Mouse (Mus musculus) midbrain, postnatal 0 days (tissue): ENCODE results near the gene Col4a1. TPM values are rescaled to one million over a fixed set of nuclear protein-coding genes. Genes with fewer than 3 reads are reported as not detected.

Experiments
- ATAC-seq: fragments of 200-750 bp; cut with Nextera tagmentation; 2 replicates; pipeline ENCODE4 v1.8.0; 2017; ENCODE audit warnings: moderate number of reproducible peaks, mild to moderate bottlenecking, moderate TSS enrichment, moderate library complexity; ENCODE audit not compliant: low FRiP score
- DNase-seq: peaks from one replicate; pipeline ENCODE4 v3.0.0-alpha.2; 2015; ENCODE audit warnings: low spot score
- H3K27ac ChIP-seq: fragments of 300-500 bp; sonication (generic); 2 replicates; pipeline ENCODE4 v1.5.1; 2014; ENCODE audit warnings: low read depth, mild to moderate bottlenecking, low read length, mixed read lengths
- H3K27me3 ChIP-seq: fragments of 300-500 bp; sonication (generic); 2 replicates; pipeline ENCODE4 v1.6.1; 2014; ENCODE audit warnings: low read length, control low read depth, mixed read lengths; ENCODE audit not compliant: insufficient read depth
- H3K36me3 ChIP-seq: fragments of 300-500 bp; sonication (generic); 2 replicates; pipeline ENCODE4 v1.6.1; 2014; ENCODE audit warnings: low read length, control low read depth, mixed read lengths; ENCODE audit not compliant: insufficient read depth
- H3K4me1 ChIP-seq: fragments of 300-500 bp; sonication (generic); 2 replicates; pipeline ENCODE4 v1.6.1; 2014; ENCODE audit warnings: mild to moderate bottlenecking, control low read depth, antibody characterized with exemption, low read length, mixed read lengths; ENCODE audit not compliant: insufficient read depth
- H3K4me2 ChIP-seq: fragments of 300-500 bp; sonication (generic); 2 replicates; pipeline ENCODE4 v1.6.1; 2014; ENCODE audit warnings: low read depth, mild to moderate bottlenecking, low read length, mixed read lengths; ENCODE audit not compliant: poor library complexity, severe bottlenecking
- H3K4me3 ChIP-seq: fragments of 300-500 bp; sonication (generic); 2 replicates; pipeline ENCODE4 v1.5.1; 2014; ENCODE audit warnings: low read depth, mild to moderate bottlenecking, low read length, moderate library complexity
- H3K9ac ChIP-seq: fragments of 300-500 bp; sonication (generic); replicated peaks from 2 replicates; pipeline ENCODE4 v1.6.1; 2014; ENCODE audit warnings: mild to moderate bottlenecking, low read length, moderate library complexity, mixed read lengths; ENCODE audit not compliant: poor library complexity, severe bottlenecking
- H3K9me3 ChIP-seq: fragments of 300-500 bp; sonication (generic); 2 replicates; pipeline ENCODE4 v1.6.1; 2016; ENCODE audit warnings: low read length, control low read depth
- CTCF ChIP-seq: IDR thresholded peaks from 2 replicates; pipeline ENCODE4 v1.5.1; 2016; ENCODE audit warnings: antibody characterized with exemption, mild to moderate bottlenecking
- WGBS: fragments of 180-500 bp; shearing (Covaris S2); extraction: QIAGEN DNeasy Blood & Tissue Kit; methylation state at CpG from one replicate; pipeline ENCODE4 v1.1.7; 2014; 5-methylcytosine and 5-hydroxymethylcytosine counted together
- polyA plus RNA-seq: library from polyadenylated mRNA; unstranded; fragments of >200 nt; fragmentation: Nextera tagmentation; extraction: Ambion mirVana; gene quantifications from 2 replicates; pipeline ENCODE4 v1.2.1, GENCODE M21; 2015
- total RNA-seq: library from RNA; depleted of rRNA; stranded (reverse); fragments of >200 nt; gene quantifications from 2 replicates; pipeline ENCODE4 v1.2.3, GENCODE M21; 2014

The Col4a1 gene
- total and polyA plus RNA-seq, 2 experiments from 2014 or later = 45.2 to 219 TPM

- Histone ChIP-seq H3K4me1 (peaks cover 3% of the 10 kb centered on the region; the same call in 1 of the 2 replicates), H3K36me3 (no peaks in the 10 kb centered on the region), H3K9me3 (no peaks in the 10 kb centered on the region), H3K4me2 (peak overlapping the region; percentile 97; the same call in 1 of the 2 replicates), H3K4me3 (no peak overlapping the region), H3K9ac (no peak overlapping the region), H3K27ac (no peak overlapping the region), H3K27me3 (peaks cover 8% of the 10 kb centered on the region)
- TF ChIP-seq CTCF = no peak
- no peak for DNase-seq
- no peak for ATAC-seq
- 73% methylated on average over 2 of the region's 2 CpGs for WGBS
These were observed 2.6 kb downstream of the Col4a1 start for GRCm38 (mm10) chr8:11310049-11310448.

GRCm38 (mm10) chr8:11309226-11309625, 3.4 kb downstream of the Col4a1 start:
- Histone ChIP-seq H3K9me3 (no peaks in the 10 kb centered on the region), H3K4me2 (no peak overlapping the region), H3K27me3 (peaks cover 8% of the 10 kb centered on the region), H3K36me3 (no peaks in the 10 kb centered on the region), H3K4me1 (no peaks in the 10 kb centered on the region), H3K9ac (no peak overlapping the region), H3K4me3 (no peak overlapping the region), H3K27ac (no peak overlapping the region)
- DNase-seq (no peak), ATAC-seq (no peak)
- 36% methylated on average over 5 of the region's 5 CpGs for WGBS
- no peak for TF ChIP-seq CTCF

GRCm38 (mm10) chr8:11308570-11308998, 4.0 kb downstream of the Col4a1 start:
- no peaks in the 10 kb centered on the region for H3K9me3 ChIP-seq
- no peak for DNase-seq
- no peaks in the 10 kb centered on the region for H3K4me1 ChIP-seq
- H3K27me3 ChIP-seq = peaks cover 8% of the 10 kb centered on the region
- no peak for TF ChIP-seq CTCF
- no peak overlapping the region for H3K9ac ChIP-seq
- H3K4me2 ChIP-seq = no peak overlapping the region
- ATAC-seq = no peak
- WGBS = 32% methylated on average over 7 of the region's 7 CpGs
- H3K36me3 ChIP-seq = no peaks in the 10 kb centered on the region
- no peak overlapping the region for H3K27ac ChIP-seq
- H3K4me3 ChIP-seq = no peak overlapping the region

GRCm38 (mm10) chr8:11307451-11307850, 5.2 kb downstream of the Col4a1 start:
- DNase-seq (no peak), ATAC-seq (no peak)
- H3K4me1 ChIP-seq = no peaks in the 10 kb centered on the region
- WGBS = 71% methylated on average over 7 of the region's 7 CpGs
- TF ChIP-seq CTCF = no peak
- H3K4me2 ChIP-seq = no peak overlapping the region
- no peak overlapping the region for H3K9ac ChIP-seq
- H3K4me3 ChIP-seq = no peak overlapping the region
- no peaks in the 10 kb centered on the region for H3K36me3 ChIP-seq
- no peaks in the 10 kb centered on the region for H3K9me3 ChIP-seq
- H3K27me3 ChIP-seq = peaks cover 8% of the 10 kb centered on the region
- no peak overlapping the region for H3K27ac ChIP-seq

- Histone ChIP-seq H3K4me1 (no peaks in the 10 kb centered on the region), H3K9me3 (no peaks in the 10 kb centered on the region), H3K4me2 (no peak overlapping the region), H3K4me3 (no peak overlapping the region), H3K36me3 (no peaks in the 10 kb centered on the region), H3K27me3 (peaks cover 8% of the 10 kb centered on the region), H3K27ac (no peak overlapping the region), H3K9ac (no peak overlapping the region)
- no peak for DNase-seq
- WGBS = 69% methylated on average over 1 of the region's 1 CpGs
- no peak for ATAC-seq
- TF ChIP-seq CTCF = no peak
These were observed 7.1 kb downstream of the Col4a1 start for GRCm38 (mm10) chr8:11305539-11305938.

- H3K36me3 ChIP-seq = no peaks in the 10 kb centered on the region
- no peaks in the 10 kb centered on the region for H3K9me3 ChIP-seq
- DNase-seq (no peak), ATAC-seq (no peak)
- H3K27me3 ChIP-seq = no peaks in the 10 kb centered on the region
- no peak for TF ChIP-seq CTCF
- no peak overlapping the region for H3K4me2 ChIP-seq
- H3K27ac ChIP-seq = no peak overlapping the region
- no peaks in the 10 kb centered on the region for H3K4me1 ChIP-seq
- WGBS = 92% methylated on average over 6 of the region's 6 CpGs
- H3K9ac ChIP-seq = no peak overlapping the region
- H3K4me3 ChIP-seq = no peak overlapping the region
These were observed 8.5 kb downstream of the Col4a1 start for GRCm38 (mm10) chr8:11304027-11304601.
